Mouse (Mus musculus) testis, postnatal 10 days (tissue): ENCODE measurements around the gene Exoc3.

Experiments used
- DNase-seq: peaks from one replicate; pipeline ENCODE4 v3.0.0; 2021; ENCODE audit warnings: low spot score

Gene Exoc3

GRCm38 (mm10) chr13:74138906-74139647 lies 69.5 kb downstream of the Exoc3 start:
- DNase-seq = no peak

GRCm38 (mm10) chr13:74129909-74130308 lies 78.6 kb downstream of the Exoc3 start:
- no peak for DNase-seq

GRCm38 (mm10) chr13:74127571-74127970 lies 81.0 kb downstream of the Exoc3 start:
- DNase-seq = no peak

DNA sequence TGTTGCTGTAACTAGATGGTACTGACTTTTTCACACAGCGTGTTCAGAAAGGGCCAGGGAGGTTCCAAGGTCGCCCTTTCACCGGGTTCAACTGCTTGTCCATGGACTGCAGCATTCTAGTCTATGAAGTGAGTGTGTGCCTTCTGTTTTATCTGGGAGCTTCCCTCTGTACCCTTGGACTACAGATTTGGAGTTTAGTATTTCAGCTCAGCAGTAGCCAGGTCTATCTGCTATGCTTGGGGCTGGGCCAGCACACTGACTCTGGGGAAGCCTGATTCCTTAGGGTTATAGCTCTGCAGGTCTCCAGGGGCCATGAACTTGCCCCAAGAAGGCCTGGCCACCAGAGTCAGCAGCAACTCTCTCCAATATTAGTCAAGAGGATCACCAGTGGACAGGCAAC lies 85.9 kb downstream of the Exoc3 start:
- DNase-seq = no peak

DNA sequence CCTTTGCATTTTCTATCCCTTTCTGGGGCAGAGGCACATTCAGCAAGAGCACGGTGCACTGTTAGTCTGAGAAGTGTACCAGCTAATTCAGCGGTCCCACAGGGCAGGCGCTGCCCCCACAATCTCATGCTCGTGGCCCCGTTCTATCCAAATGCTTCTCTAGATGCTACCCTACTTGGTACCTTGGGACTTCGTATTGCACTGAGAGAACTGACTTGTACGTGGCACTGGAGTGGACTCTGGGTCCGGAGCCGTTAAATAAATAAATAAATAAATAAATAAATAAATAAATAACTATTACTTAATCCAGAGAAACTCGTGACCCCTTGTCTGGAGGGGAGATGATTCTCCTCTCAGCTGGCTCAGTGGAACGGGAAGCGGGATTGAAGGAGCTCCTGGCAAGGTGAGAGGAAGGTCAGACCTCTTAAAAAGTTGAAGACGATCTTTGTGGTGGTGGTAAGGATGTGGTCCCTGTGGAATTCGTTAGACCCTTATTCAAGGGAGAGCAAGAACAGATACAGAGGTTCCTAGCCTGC lies 86.7 kb downstream of the Exoc3 start:
- no peak for DNase-seq

GRCm38 (mm10) chr13:74121141-74121602 lies 87.4 kb downstream of the Exoc3 start, which contains the start of gene Slc9a3:
Gene Slc9a3 (plus strand): TSS chr13:74121457.
- peak; percentile 52 for DNase-seq
